Mouse (Mus musculus) MEL (cell line): ENCODE data around the gene 9530003J23Rik. TPM values are rescaled to one million over a fixed set of nuclear protein-coding genes. Genes with fewer than 3 reads are reported as not detected.
"Not testable (repeated sequence)": the region's sequence is repeated elsewhere in the genome, so short reads cannot be mapped to it uniquely, and the experiment has no call there.

Experiments
- DNase-seq: peaks from one replicate; pipeline ENCODE4 v3.0.0; 2011; ENCODE audit warnings: low read depth, low spot score
- H3K27ac ChIP-seq: 2 replicates; pipeline ENCODE4 v1.5.1; 2012; ENCODE audit warnings: low read depth, mild to moderate bottlenecking, control low read depth, low read length, moderate library complexity; ENCODE audit not compliant: control insufficient read depth
- H3K27me3 ChIP-seq, 2 experiments: fragments of 150-350 bp in 1 of 2; sonication (generic) in 1 of 2; 2 replicates each; pipeline ENCODE4 v1.6.1; 2012; ENCODE audit warnings: low read length in 2 of 2, mild to moderate bottlenecking in 2 of 2, improper control_type of control experiment in 1 of 2, moderate library complexity in 1 of 2; ENCODE audit not compliant: insufficient read depth in 2 of 2, control insufficient read depth in 1 of 2
- H3K36me3 ChIP-seq, 2 experiments: 2 replicates each; pipeline ENCODE4 v1.6.1; 2012 to 2014; ENCODE audit warnings: low read length in 2 of 2, improper control_type of control experiment in 1 of 2, inconsistent platforms in 1 of 2, mild to moderate bottlenecking in 1 of 2; ENCODE audit not compliant: insufficient read depth in 2 of 2, control insufficient read depth in 1 of 2
- H3K4me1 ChIP-seq, 2 experiments: fragments of 150-350 bp in 1 of 2; sonication (generic) in 1 of 2; 2 replicates each; pipeline ENCODE4 v1.6.1; 2012; ENCODE audit warnings: low read length in 2 of 2, improper control_type of control experiment in 1 of 2, mild to moderate bottlenecking in 1 of 2; ENCODE audit not compliant: insufficient read depth in 2 of 2, control insufficient read depth in 1 of 2
- H3K4me3 ChIP-seq, 2 experiments: fragments of 150-350 bp in 1 of 2; sonication (generic) in 1 of 2; 2 replicates each; pipeline ENCODE4 v1.5.1; 2012; ENCODE audit warnings: low read depth in 2 of 2, low read length in 2 of 2, mild to moderate bottlenecking in 2 of 2, moderate library complexity in 2 of 2, control low read depth in 1 of 2, improper control_type of control experiment in 1 of 2; ENCODE audit not compliant: control insufficient read depth in 1 of 2, insufficient read depth in 1 of 2
- H3K79me2 ChIP-seq: 2 replicates; pipeline ENCODE4 v1.6.1; 2012; ENCODE audit warnings: mild to moderate bottlenecking, low read length, moderate library complexity; ENCODE audit not compliant: control insufficient read depth, poor library complexity, insufficient read depth
- H3K9ac ChIP-seq: 2 replicates; pipeline ENCODE4 v1.6.1; 2012; ENCODE audit warnings: low read depth, mild to moderate bottlenecking, control low read depth, low read length, moderate library complexity; ENCODE audit not compliant: control insufficient read depth, poor library complexity, severe bottlenecking
- H3K9me3 ChIP-seq: fragments of 150-350 bp; sonication (generic); replicated peaks from 2 replicates; pipeline ENCODE4 v1.6.1; 2012; ENCODE audit warnings: mild to moderate bottlenecking, low read length, improper control_type of control experiment, moderate library complexity; ENCODE audit not compliant: insufficient read depth
- BHLHE40 ChIP-seq: IDR thresholded peaks from 2 replicates; pipeline ENCODE4 v1.6.1; 2012; ENCODE audit warnings: low read depth, mild to moderate bottlenecking, inconsistent platforms, low read length, improper control_type of control experiment, borderline replicate concordance
- CHD1 ChIP-seq: IDR thresholded peaks from 2 replicates; pipeline ENCODE4 v1.6.1; 2012; ENCODE audit warnings: low read depth, mild to moderate bottlenecking, inconsistent platforms, low read length, improper control_type of control experiment
- CTCF ChIP-seq, 3 experiments: IDR thresholded peaks in 2 of 3; conservative IDR thresholded peaks in 1 of 3; 2 replicates each; pipeline ENCODE4 v1.5.1; 2011 to 2012; ENCODE audit warnings: low read length in 3 of 3, low read depth in 2 of 3, mild to moderate bottlenecking in 2 of 3, improper control_type of control experiment in 1 of 3, inconsistent platforms in 1 of 3, mixed read lengths in 1 of 3, moderate library complexity in 1 of 3; ENCODE audit not compliant: control insufficient read depth in 1 of 3, insufficient read depth in 1 of 3, poor library complexity in 1 of 3, severe bottlenecking in 1 of 3
- ELF1 ChIP-seq: IDR thresholded peaks from 2 replicates; pipeline ENCODE4 v1.6.1; 2014; ENCODE audit warnings: low read depth, mild to moderate bottlenecking, inconsistent platforms, low read length, improper control_type of control experiment, moderate library complexity
- MYC ChIP-seq: IDR thresholded peaks from 2 replicates; pipeline ENCODE4 v1.6.1; 2011; ENCODE audit warnings: low read depth, mild to moderate bottlenecking, low read length, improper control_type of control experiment, moderate library complexity
- RAD21 ChIP-seq: IDR thresholded peaks from 2 replicates; pipeline ENCODE4 v1.6.1; 2011; ENCODE audit warnings: mild to moderate bottlenecking, low read depth, low read length, improper control_type of control experiment
- SMC3 ChIP-seq: IDR thresholded peaks from 2 replicates; pipeline ENCODE4 v1.6.1; 2011; ENCODE audit warnings: low read depth, low read length, improper control_type of control experiment
- USF1 ChIP-seq: IDR thresholded peaks from 2 replicates; pipeline ENCODE4 v1.6.1; 2014; ENCODE audit warnings: low read depth, mild to moderate bottlenecking, inconsistent platforms, low read length, improper control_type of control experiment, moderate library complexity
- ZC3H11A ChIP-seq: IDR thresholded peaks from 2 replicates; pipeline ENCODE4 v1.6.1; 2012; ENCODE audit warnings: low read depth, mild to moderate bottlenecking, inconsistent platforms, low read length, improper control_type of control experiment
- ZKSCAN1 ChIP-seq: IDR thresholded peaks from 2 replicates; pipeline ENCODE4 v1.6.1; 2012; ENCODE audit warnings: low read depth, mild to moderate bottlenecking, inconsistent platforms, low read length, improper control_type of control experiment, moderate library complexity
- ZNF384 ChIP-seq: IDR thresholded peaks from 2 replicates; pipeline ENCODE4 v1.6.1; 2012; ENCODE audit warnings: low read depth, mild to moderate bottlenecking, inconsistent platforms, low read length, improper control_type of control experiment
- polyA plus RNA-seq, 2 experiments: library from polyadenylated mRNA; stranded (reverse) in 1 of 2; unstranded in 1 of 2; fragments of >175 nt in 1 of 2; fragments of >200 nt in 1 of 2; gene quantifications; 2 replicates each; pipeline versions ENCODE4 v1.2.1 to v1.2.4; 2012; ENCODE audit warnings: low replicate concordance in 2 of 2, low read depth in 1 of 2; ENCODE audit not compliant: insufficient read length in 2 of 2, insufficient read depth in 1 of 2, missing spikeins in 1 of 2
- total RNA-seq: library from RNA; depleted of rRNA; stranded (reverse); fragments of 300-350 nt; gene quantifications from 2 replicates; pipeline ENCODE4 v1.2.3, GENCODE M21; 2012

9530003J23Rik gene
- total and polyA plus RNA-seq, 3 experiments = not detected

- Histone ChIP-seq H3K9ac (no peak overlapping the region), H3K4me1 (no peaks in the 10 kb centered on the region), H3K27me3 (no peaks in the 10 kb centered on the region), H3K9me3 (no peaks in the 10 kb centered on the region), H3K36me3 (peaks cover 0 to 2% of the 10 kb centered on the region in 2 experiments; a peak in 1 of 4 replicates), H3K4me3 (no peak overlapping the region), H3K27ac (no peak overlapping the region), H3K79me2 (no peaks in the 10 kb centered on the region)
- DNase-seq = no peak
- TF ChIP-seq ELF1 = no peak
Observed at GRCm38 (mm10) chr10:117211023-117211422, 27.5 kb downstream of the 9530003J23Rik start.

GRCm38 (mm10) chr10:117209469-117209938 lies 29.0 kb downstream of the 9530003J23Rik start:
- peak; percentile 70 for DNase-seq
- H3K4me1 ChIP-seq = no peaks in the 10 kb centered on the region
- H3K9ac ChIP-seq = no peak overlapping the region
- no peaks in the 10 kb centered on the region for H3K36me3 ChIP-seq
- no peaks in the 10 kb centered on the region for H3K79me2 ChIP-seq
- no peaks in the 10 kb centered on the region for H3K27me3 ChIP-seq
- TF ChIP-seq USF1 (no peak), CTCF (IDR thresholded peaks at IDR 0.05 in 2 of 3, conservative IDR thresholded peaks at IDR 0.05 in 1 of 3; ENCODE audit: control insufficient read depth in 1 of 3, insufficient read depth in 1 of 3, low read depth in 2 of 3, low read length in 3 of 3, poor library complexity in 1 of 3, severe bottlenecking in 1 of 3) (peak; percentile 47 to 93 (median 62); a peak in 5 of 6 replicates), MYC (0 out of 2 replicates have a peak, but pooled peaks have one; percentile 15), CHD1 (no peak), ZNF384 (peak; percentile 45), BHLHE40 (no peak), RAD21 (peak; percentile 96), ZC3H11A (peak; percentile 86), ZKSCAN1 (no peak), SMC3 (peak; percentile 84)
- H3K4me3 ChIP-seq = no peak overlapping the region
- H3K27ac ChIP-seq = no peak overlapping the region
- H3K9me3 ChIP-seq = no peaks in the 10 kb centered on the region

- H3K36me3 ChIP-seq, H3K4me1 ChIP-seq, H3K27ac ChIP-seq, DNase-seq, H3K79me2 ChIP-seq, H3K4me3 ChIP-seq, H3K27me3 ChIP-seq, H3K9ac ChIP-seq, H3K9me3 ChIP-seq: not testable (repeated sequence)
- TF ChIP-seq ZNF384 = 0 out of 2 replicates have a peak, but pooled peaks have one; percentile 25
Observed at GRCm38 (mm10) chr10:117208787-117209186, 29.7 kb downstream of the 9530003J23Rik start.
